Mouse (Mus musculus) layer of hippocampus, postnatal 10 days (tissue): ENCODE measurements around the gene Traf2. TPM values are rescaled to one million over a fixed set of nuclear protein-coding genes. Genes with fewer than 3 reads are reported as not detected.

Source experiments
- total RNA-seq, 2 experiments: library from RNA; stranded (reverse); gene quantifications; 2 replicates each; pipeline ENCODE4 v1.2.3; 2021

Traf2 gene
- total RNA-seq, 2 experiments from 2014 or later: 9.0 to 10.5 TPM

Other genes starting within 250 kb of the Traf2 start
- gene Grin1, start 227.8 kb downstream of the Traf2 start, total RNA-seq: 100 to 1,000 TPM; 345 to 348 TPM
- 10 to 100 TPM; 51.3 to 59.8 TPM for gene Man1b1, start 214.6 kb downstream of the Traf2 start, total RNA-seq
- gene Dpp7, start 190.6 kb downstream of the Traf2 start, total RNA-seq: 10 to 100 TPM; 21.2 to 28.0 TPM
- gene Uap1l1, start 181.3 kb downstream of the Traf2 start, total RNA-seq: 10 to 100 TPM; 11.2 to 11.5 TPM
- 10 to 100 TPM; 16.0 to 18.3 TPM for gene Sapcd2, start 174.6 kb downstream of the Traf2 start, total RNA-seq
- gene Entpd2, start 151.1 kb downstream of the Traf2 start, total RNA-seq: 10 to 100 TPM; 26.1 to 26.6 TPM
- 100 to 1,000 TPM; 416 to 446 TPM for gene Npdc1, start 147.6 kb downstream of the Traf2 start, total RNA-seq
- gene Fut7, start 123.7 kb downstream of the Traf2 start, total RNA-seq: under 1 TPM; 0.33 to 0.78 TPM
- 100 to 1,000 TPM; 107 to 118 TPM for gene Abca2, start 118.2 kb downstream of the Traf2 start, total RNA-seq
- gene Clic3, start 90.1 kb downstream of the Traf2 start, total RNA-seq: under 1 TPM in 1 of 2 experiments, not detected in 1; 0.60 TPM
- 10 to 100 TPM; 56.1 to 68.6 TPM for gene Paxx, start 85.8 kb downstream of the Traf2 start, total RNA-seq
- 100 to 1,000 TPM; 257 to 743 TPM for gene Ptgds, start 76.9 kb downstream of the Traf2 start, total RNA-seq
- gene Lcn12, start 53.0 kb downstream of the Traf2 start, total RNA-seq: not detected
- gene Fbxw5, start 46.2 kb downstream of the Traf2 start, total RNA-seq: 100 to 1,000 TPM; 132 to 140 TPM
- 1 to 10 TPM; 1.5 to 1.9 TPM for gene C8g, start 45.2 kb downstream of the Traf2 start, total RNA-seq
- gene Edf1, start 10.9 kb upstream of the Traf2 start, total RNA-seq: 100 to 1,000 TPM; 232 to 242 TPM
- gene Mamdc4, start 27.9 kb upstream of the Traf2 start, total RNA-seq: 1 to 10 TPM; 1.0 to 5.4 TPM
- 10 to 100 TPM; 94.5 to 99.8 TPM for gene Phpt1, start 28.3 kb upstream of the Traf2 start, total RNA-seq
- 10 to 100 TPM; 82.7 to 84.8 TPM for gene Ajm1, start 34.8 kb upstream of the Traf2 start, total RNA-seq
- 10 to 100 TPM; 84.7 to 96.9 TPM for gene Rabl6, start 61.6 kb upstream of the Traf2 start, total RNA-seq
- not detected for gene Ccdc183, start 70.7 kb upstream of the Traf2 start, total RNA-seq
- gene Tmem141, start 75.1 kb upstream of the Traf2 start, total RNA-seq: 10 to 100 TPM; 19.9 to 21.1 TPM
- gene Fcna, start 81.1 kb upstream of the Traf2 start, total RNA-seq: 1 to 10 TPM; 1.1 to 1.4 TPM
- gene Lcn8, start 106.2 kb upstream of the Traf2 start, total RNA-seq: not detected
- not detected for gene Lcn5, start 111.0 kb upstream of the Traf2 start, total RNA-seq
- not detected for gene Lcn6, start 129.8 kb upstream of the Traf2 start, total RNA-seq
- not detected for gene Lcn10, start 135.8 kb upstream of the Traf2 start, total RNA-seq
- gene Obp2a, start 153.1 kb upstream of the Traf2 start, total RNA-seq: not detected
- gene Bmyc, start 159.8 kb upstream of the Traf2 start, total RNA-seq: 10 to 100 TPM; 91.7 to 98.0 TPM
- gene Obp2b, start 190.1 kb upstream of the Traf2 start, total RNA-seq: not detected
- not detected for gene Lcn3, start 218.6 kb upstream of the Traf2 start, total RNA-seq
- not detected for gene Lcn11, start 230.1 kb upstream of the Traf2 start, total RNA-seq
- gene Gm13539, start 235.3 kb upstream of the Traf2 start, total RNA-seq: not detected